Mouse (Mus musculus): ENCODE data around the gene Arhgap23.

Arhgap23 gene

GRCm38 (mm10) chr11:97463166-97463565, 47.8 kb downstream of the Arhgap23 start:
- no peak for DNase-seq (ENCODE audit: low spot score in 2 of 2)

DNA sequence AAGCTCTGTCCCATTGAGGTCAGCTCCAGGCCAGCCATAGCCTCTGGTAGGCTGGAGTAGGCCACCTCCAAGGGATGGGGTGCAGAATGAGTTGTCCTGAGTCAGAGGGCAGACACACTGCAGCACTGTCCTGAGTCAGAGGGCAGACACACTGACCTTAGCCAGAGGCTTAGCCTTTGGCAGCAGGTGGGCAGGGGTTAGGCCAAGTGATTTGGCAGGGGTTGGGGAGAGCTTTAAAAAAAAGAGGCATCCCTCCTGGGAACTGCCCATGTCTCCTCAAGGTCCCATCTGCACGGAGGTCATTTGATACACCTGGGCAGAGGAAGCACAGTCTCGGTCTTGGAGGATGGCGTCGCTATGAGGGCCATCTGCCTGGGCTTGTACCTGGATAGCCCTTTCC, 48.7 kb downstream of the Arhgap23 start:
- no peak for DNase-seq (ENCODE audit: low spot score in 2 of 2)

GRCm38 (mm10) chr11:97465957-97466356, 50.6 kb downstream of the Arhgap23 start:
- DNase-seq (ENCODE audit: low spot score in 2 of 2): no peak

GRCm38 (mm10) chr11:97466444-97467160, 51.3 kb downstream of the Arhgap23 start:
- no peak for DNase-seq (ENCODE audit: low spot score in 2 of 2)

- peak; percentile 78 to 80 for DNase-seq (ENCODE audit: low spot score in 2 of 2)
Observed at GRCm38 (mm10) chr11:97468639-97469287, 53.4 kb downstream of the Arhgap23 start.

DNA sequence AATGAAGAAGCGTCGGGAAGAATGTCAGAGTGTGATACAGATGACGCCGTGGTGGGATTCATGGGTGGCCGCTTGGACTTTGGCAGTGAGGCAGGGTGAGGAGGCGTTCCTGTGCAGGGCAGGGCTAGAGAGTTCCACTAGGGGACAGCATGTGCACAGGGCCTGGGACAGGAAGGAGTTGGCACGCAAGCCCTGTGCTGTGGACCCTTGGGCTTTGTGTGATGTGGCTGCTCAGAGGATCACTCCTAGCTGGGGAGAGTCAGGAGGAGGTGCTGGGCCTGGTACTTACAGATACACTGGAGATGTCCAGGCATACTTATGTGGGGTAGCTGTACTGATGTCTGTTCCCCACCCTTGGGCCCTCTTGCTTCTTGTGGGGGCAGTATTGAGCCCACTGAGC, 54.5 kb downstream of the Arhgap23 start:
- no peak for DNase-seq (ENCODE audit: low spot score in 2 of 2)

GRCm38 (mm10) chr11:97471276-97471675, 55.9 kb downstream of the Arhgap23 start:
- no peak for DNase-seq (ENCODE audit: low spot score in 2 of 2)

DNA sequence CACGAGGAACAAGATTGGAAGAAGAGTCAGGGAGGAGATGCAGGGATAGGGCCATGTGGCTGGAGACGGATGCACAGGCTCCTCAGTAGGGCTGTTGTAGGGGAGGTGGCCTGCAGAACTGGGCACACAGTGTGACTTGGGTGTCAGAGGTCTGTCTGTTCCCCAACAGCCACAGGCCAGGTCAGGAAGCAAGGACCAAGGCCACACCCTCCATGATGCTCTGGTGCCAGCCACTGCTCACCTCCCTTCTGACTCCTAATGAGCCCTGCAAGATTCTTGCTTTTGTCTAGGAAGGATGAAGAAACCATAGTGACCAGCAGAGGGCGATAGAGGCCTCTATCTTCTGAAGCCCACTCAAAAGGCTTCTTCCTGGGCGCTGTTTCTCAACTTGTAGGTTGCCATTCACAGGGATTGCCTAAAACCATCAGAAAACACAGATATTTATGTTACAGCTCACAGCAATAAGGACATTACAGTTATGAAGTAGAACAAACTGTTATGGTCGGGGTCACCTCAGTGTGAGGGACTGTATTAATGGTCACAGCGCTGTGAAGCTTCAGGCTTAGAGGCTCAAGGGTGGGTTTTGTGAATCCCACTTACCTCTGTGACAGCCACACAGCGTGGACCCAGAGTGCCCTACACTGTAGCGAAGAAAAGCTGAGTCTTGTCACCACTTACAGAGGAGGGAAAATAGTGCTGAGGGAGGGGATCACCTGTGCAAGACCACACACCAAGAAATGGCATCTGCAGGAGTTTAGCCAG, 61.2 kb downstream of the Arhgap23 start:
- no peak for DNase-seq (ENCODE audit: low spot score in 2 of 2)

- peak; percentile 39 to 59 for DNase-seq (ENCODE audit: low spot score in 2 of 2)
Observed at GRCm38 (mm10) chr11:97477431-97477830, 62.1 kb downstream of the Arhgap23 start.

- no peak for DNase-seq (ENCODE audit: low spot score in 2 of 2)
Observed at GRCm38 (mm10) chr11:97478345-97478744, 63.0 kb downstream of the Arhgap23 start.

GRCm38 (mm10) chr11:97479085-97479484, 63.8 kb downstream of the Arhgap23 start:
- no peak for DNase-seq (ENCODE audit: low spot score in 2 of 2)

DNA sequence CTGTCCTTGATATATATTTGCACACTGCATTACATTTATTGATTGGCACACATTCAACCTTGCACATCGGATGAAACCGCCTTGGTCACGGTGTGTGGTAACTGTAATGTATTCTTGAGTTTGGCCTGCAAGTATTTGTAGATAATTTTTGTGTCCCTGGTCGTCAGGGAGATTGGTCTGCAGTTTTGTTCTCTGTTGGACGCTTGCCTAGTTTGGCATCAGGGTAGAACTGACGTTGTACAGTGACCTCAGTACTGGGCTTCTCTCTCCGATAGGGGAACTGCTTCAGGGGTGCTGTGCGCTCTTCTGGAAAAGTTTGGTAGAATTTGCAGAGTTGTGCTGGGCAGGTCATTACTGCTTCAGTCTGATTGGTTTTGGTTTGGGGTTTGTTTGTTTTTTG, 64.5 kb downstream of the Arhgap23 start:
- no peak for DNase-seq (ENCODE audit: low spot score in 2 of 2)

DNA sequence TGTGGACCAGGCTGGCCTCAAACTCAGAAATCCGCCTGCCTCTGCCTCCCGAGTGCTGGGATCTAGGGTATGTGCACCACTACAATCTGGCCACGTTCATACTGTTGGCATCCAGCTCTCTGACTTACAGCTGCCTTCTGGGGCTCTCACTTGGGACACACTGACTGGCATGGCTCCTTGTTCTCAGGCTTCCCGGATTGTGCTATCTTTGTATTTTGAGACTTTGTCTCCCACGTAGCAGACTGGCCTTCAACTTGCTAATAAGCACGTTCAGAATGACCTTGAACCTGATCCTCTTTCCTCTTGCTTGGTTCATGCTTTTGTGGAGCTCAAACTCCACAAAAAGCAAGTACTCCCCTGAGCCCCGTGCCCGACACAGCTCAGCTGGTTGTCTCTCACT, 70.3 kb downstream of the Arhgap23 start:
- DNase-seq (ENCODE audit: low spot score in 2 of 2): no peak

DNA sequence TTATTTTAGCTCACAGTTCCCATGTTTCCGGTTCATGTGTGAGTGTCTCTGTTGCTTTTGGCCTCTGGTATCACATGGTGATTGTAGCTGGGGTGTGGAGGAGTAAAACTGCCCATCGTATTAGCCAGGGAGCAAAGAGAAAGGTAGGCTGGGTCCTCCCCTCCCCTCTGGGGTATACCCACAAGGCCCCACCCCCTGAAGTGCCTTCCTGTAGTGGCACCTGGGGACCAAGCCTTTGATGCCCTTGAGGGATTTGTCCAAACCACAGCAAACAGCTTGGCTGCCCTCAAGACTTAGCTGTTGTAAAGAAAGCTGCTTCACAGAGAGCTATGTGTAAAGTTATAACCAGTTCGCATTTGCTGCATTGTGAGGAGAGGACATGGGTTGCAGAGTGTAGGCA, 72.3 kb downstream of the Arhgap23 start:
- no peak for DNase-seq (ENCODE audit: low spot score in 2 of 2)

DNA sequence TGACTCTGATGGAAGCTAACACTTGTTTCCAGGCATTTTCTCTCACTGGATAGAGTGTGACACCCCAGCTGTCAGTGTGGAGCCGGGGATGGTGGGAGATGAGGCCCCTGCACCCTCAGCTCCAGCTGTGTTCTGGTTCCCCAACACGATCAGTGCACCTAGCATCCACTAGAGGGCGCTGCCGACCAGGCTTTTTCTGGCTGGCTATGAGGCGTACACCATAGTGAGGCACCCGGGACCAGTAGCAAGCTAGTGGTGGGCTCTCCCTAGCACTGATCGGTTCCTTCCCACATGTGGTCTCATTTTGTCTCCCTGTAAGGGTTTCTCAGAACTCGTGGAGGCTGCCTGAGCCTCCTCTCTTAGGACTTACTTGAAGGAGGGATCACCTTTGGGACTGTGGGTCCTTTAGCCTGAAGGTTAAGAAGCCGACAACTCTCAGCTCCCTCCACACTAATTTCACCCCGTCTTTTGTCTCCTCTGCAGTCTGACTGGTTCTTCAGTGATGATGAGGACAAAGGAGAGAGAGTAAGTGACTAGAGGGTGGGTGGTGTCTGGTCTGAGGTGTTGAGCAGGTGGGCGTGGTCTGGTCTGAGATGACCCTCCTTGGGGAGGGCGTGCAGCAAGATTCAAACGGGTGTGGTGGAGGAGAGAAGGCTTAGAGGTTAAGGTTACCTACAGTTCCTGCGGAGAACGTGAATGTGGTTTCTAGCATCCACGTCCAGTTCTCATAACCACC, 74.4 kb downstream of the Arhgap23 start:
- DNase-seq (ENCODE audit: low spot score in 2 of 2): peak in 1 of 2 experiments; percentile 65

- no peak for DNase-seq (ENCODE audit: low spot score in 2 of 2)
Observed at GRCm38 (mm10) chr11:97491640-97492039, 76.3 kb downstream of the Arhgap23 start.

DNA sequence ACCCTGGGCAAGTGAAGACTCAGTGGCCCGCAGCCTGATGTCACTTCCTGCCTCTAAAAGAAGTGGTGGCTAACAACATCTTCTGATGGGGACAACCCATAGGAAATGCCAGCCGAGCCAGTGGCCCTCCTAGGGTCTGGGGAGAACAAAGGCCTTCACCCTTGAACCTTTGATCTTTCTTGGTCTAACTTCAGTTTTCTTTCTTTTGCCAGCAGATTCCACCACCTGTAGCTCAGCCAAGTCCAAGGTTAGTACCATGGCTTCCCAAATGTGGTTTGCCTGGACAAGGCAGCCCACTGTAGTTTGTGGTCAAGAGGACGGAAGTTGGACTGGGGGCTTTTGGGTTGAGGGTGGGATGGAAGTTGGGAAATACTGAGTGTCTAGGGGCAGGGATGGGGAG, 77.5 kb downstream of the Arhgap23 start:
- no peak for DNase-seq (ENCODE audit: low spot score in 2 of 2)

- DNase-seq (ENCODE audit: low spot score in 2 of 2): no peak
Observed at GRCm38 (mm10) chr11:97497543-97497942, 82.2 kb downstream of the Arhgap23 start.

GRCm38 (mm10) chr11:97499865-97500719, 84.8 kb downstream of the Arhgap23 start, which contains the start of gene 4933428G20Rik:
TSS of gene 4933428G20Rik (minus strand) at chr11:97500340.
- DNase-seq (ENCODE audit: low spot score in 2 of 2): no peak

- DNase-seq (ENCODE audit: low spot score in 2 of 2): no peak
Observed at GRCm38 (mm10) chr11:97500720-97501448, 85.6 kb downstream of the Arhgap23 start.

All from urinary bladder, postnatal 36 days (tissue).